Mouse (Mus musculus): ENCODE data around the gene Lrfn4.

Gene Lrfn4

DNA sequence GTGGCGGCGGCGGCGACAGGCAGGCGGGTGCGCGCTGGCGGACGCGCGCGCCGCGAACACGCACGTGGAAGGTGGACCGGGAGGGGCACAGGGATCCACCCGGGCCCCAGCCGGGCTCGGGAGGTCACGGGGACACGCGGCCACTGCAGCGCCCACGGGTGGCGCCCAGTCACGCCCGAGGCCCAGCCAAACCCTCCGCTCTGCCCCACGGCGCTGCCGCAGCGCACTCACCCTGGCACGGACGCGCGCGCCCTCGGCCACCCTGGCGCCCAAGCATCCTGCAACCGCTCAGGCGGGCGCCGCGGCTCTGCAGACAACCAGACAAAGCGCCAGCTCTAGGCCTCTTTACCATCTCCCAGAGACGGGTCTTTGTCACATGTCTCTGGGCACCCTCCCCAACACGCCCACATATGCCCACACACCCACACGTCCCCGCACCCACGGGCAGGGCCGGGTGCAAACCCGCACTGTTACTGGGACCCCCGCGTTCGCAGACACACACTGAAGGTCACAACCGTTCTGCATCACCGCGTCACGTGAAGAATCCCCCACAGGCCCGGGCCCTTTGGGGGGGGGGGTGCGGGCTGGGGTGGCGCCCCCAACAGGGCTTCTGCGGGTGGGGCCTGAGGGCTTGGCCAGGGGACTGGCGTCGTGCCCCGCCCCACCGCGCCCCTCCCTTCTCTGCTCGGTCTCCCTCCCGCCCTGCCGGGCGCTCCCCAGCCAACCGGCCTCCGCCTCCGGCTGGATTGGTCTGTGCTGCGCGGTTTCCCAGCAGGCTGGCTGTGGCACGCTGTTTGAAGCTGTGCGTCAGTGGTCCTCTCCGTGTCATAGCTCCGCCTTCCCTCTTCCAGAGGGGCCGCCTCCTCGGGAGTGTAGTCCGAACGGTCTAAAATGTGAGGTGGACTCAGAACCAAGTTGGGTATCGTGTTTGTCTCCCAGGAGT, at the start of gene Lrfn4:
Gene Lrfn4, minus strand, starts transcription at position 517 of the 943 bp plus-strand sequence.
- ChIA-PET POLR2A (interaction anchor here (0.5 to 3.1 kb wide), 42 partner anchors 8 to 629 kb away, joined by 3 to 43 read pairs (median 3); partner anchors contain the start of genes Rce1 (in 4 of the 4), Mrpl11 (in 2 of the 4), Acy3 (in 1 of the 4) and Pcx (in 1 of the 4)), CTCF (interaction anchor here (0.5 to 2.3 kb wide), 10 partner anchors 11 to 1304 kb away, joined by 3 to 10 read pairs (median 5); partner anchors contain the start of gene Ankrd13d (in 1 of the 4))

DNA sequence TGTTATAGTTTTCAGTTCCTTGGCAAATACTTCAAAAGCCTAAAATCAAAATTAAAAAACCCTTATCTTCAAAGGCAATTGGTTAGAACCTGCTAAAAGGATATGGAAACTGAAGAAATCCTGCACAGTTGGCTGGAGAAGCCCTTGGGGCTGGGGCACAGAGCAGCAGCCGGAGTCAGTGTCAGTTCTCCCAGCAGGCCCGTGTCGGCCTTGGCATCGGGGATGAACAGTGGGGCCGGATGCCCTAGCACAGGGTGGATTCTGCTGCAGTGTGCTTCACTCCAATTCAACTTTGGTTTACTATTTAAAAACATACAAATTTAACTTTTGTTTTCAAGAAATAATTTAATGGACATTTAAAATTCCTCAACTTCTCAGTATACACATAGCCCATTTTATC, 42.7 kb upstream of the Lrfn4 start:
- ChIA-PET CTCF (no interaction called here), POLR2A (no interaction called here)

DNA sequence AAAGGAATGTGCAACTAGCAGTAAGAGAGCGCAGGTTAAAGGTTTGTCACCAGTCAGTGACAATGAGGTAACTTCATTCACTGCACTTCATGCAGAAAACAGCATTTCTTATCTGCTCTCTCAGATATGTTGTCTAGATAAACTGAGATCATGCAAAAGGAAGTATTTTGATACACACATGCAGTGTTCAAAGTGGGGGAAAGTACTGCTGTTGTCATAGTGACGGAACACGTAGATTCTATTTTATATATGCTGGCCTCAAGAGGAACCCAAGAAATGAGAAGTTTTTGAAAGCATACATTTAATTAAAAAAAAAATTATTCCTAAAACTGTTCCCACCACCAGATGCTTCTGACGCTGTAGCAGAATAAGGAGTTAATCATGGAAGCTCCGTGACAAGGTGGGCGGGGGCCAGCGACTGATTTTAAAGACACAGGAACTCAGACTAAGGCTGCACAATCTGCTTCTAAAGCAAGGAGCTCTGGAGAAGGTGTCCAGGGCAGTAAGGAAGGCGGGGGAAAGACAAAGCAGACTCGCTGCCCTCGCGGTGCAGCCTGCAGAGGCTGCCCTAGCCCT, 31.5 kb upstream of the Lrfn4 start:
- ChIA-PET POLR2A (interaction anchor here in 1 of 4 experiments (0.7 kb wide), 1 partner anchor 297 kb away, joined by 8 read pairs; no protein-coding TSS in a partner anchor), CTCF (interaction anchor here in 2 of 4 experiments (0.6 to 1.1 kb wide), 3 partner anchors 74 to 406 kb away, joined by 3 to 4 read pairs (median 3); no protein-coding TSS in a partner anchor)

GRCm38 (mm10) chr19:4644271-4644670, 28.8 kb upstream of the Lrfn4 start:
- ChIA-PET CTCF (interaction anchor here in 3 of 4 experiments (0.6 to 1.9 kb wide), 18 partner anchors 9 to 410 kb away, joined by 3 to 19 read pairs (median 3); no protein-coding TSS in a partner anchor), POLR2A (interaction anchor here in 2 of 4 experiments (0.6 to 1.6 kb wide), 5 partner anchors 8 to 99 kb away, joined by 3 to 6 read pairs (median 3); no protein-coding TSS in a partner anchor)

- CTCF ChIA-PET, result interaction anchor here (0.6 to 1.5 kb wide), 6 partner anchors 11 to 531 kb away, joined by 3 to 6 read pairs (median 4); partner anchors contain the start of gene Rce1 (in 1 of the 4)
- POLR2A ChIA-PET, result interaction anchor here in 1 of 4 experiments (1.0 to 1.2 kb wide), 2 partner anchors 9 to 20 kb away, joined by 3 read pairs; partner anchors contain the start of gene Lrfn4
Measured at GRCm38 (mm10) chr19:4635986-4636385, 20.5 kb upstream of the Lrfn4 start.

GRCm38 (mm10) chr19:4628819-4629218, 13.4 kb upstream of the Lrfn4 start:
- POLR2A ChIA-PET, result interaction anchor here in 3 of 4 experiments (0.5 to 1.4 kb wide), 4 partner anchors 13 to 183 kb away, joined by 3 to 4 read pairs (median 3); partner anchors contain the start of genes Gm21992 (in 1 of the 3), Lrfn4 (in 1 of the 3) and Rbm14 (in 1 of the 3)
- CTCF ChIA-PET, result interaction anchor here in 3 of 4 experiments (0.5 to 1.8 kb wide), 15 partner anchors 9 to 249 kb away, joined by 3 to 7 read pairs (median 4); partner anchors contain the start of genes Lrfn4 (in 1 of the 3) and Zdhhc24 (in 1 of the 3)

DNA sequence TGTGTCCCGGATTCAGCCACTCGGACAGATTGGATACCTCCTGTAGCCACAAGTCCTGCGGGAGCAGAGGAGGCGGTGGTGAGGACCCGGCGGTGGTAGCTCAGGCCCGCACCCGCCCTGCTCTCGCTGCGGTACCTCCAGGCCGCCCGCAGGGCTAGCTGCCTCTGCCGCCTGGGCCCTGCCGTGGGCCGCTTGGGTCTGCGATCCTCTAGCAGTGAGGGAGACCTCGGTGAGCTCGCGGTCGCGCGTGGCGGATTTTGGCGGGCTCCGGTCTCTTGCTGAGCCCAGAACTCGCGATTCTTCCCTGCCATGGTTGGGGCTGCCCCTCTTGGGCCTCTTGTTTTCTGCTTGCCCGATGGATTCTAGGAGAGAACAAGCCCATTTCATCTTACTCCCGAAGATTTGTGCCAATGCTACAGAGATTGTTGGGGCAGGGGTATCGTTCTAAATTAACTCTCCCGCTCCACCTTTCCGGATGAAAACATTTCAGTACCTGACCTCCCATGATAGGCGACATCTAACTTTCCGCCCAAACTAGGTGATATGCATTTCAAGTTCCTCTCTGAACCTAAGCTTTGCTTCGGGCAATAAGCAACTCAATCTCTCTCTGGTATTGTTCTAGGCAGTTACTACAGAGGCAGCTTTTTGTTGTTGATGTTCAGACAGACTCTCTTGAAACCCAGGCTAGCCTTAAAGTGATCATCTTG, 10.5 kb upstream of the Lrfn4 start:
- ChIA-PET CTCF (interaction anchor here in 3 of 4 experiments (0.5 to 2.3 kb wide), 19 partner anchors 8 to 1418 kb away, joined by 3 to 10 read pairs (median 4); partner anchors contain the start of gene Klc2 (in 1 of the 3)), POLR2A (interaction anchor here (0.6 to 3.4 kb wide), 53 partner anchors 9 to 580 kb away, joined by 3 to 43 read pairs (median 4); partner anchors contain the start of genes Lrfn4 (in 3 of the 4), Pcx (in 2 of the 4), Rbm14 (in 2 of the 4) and Sptbn2 (in 2 of the 4))

GRCm38 (mm10) chr19:4625179-4625828, 9.8 kb upstream of the Lrfn4 start, which contains the start of gene Rce1:
Gene Rce1, minus strand, starts transcription at chr19:4625641.
- ChIA-PET POLR2A (interaction anchor here (0.6 to 3.4 kb wide), 63 partner anchors 9 to 579 kb away, joined by 3 to 43 read pairs (median 4); partner anchors contain the start of genes Lrfn4 (in 3 of the 4), Gm960 (in 2 of the 4), Pcx (in 2 of the 4) and Rbm14 (in 2 of the 4)), CTCF (interaction anchor here in 3 of 4 experiments (0.5 to 1.9 kb wide), 17 partner anchors 8 to 493 kb away, joined by 3 to 9 read pairs (median 3); partner anchors contain the start of gene Klc2 (in 1 of the 3))

GRCm38 (mm10) chr19:4624406-4625178, 9.1 kb upstream of the Lrfn4 start:
- ChIA-PET CTCF (interaction anchor here in 3 of 4 experiments (0.5 to 1.9 kb wide), 13 partner anchors 8 to 494 kb away, joined by 3 to 6 read pairs (median 3); partner anchors contain the start of gene Klc2 (in 1 of the 3)), POLR2A (interaction anchor here in 3 of 4 experiments (0.6 to 3.4 kb wide), 51 partner anchors 8 to 494 kb away, joined by 3 to 43 read pairs (median 4); partner anchors contain the start of genes Lrfn4 (in 3 of the 3), Pcx (in 2 of the 3), Rbm14 (in 2 of the 3) and Sptbn2 (in 2 of the 3))

DNA sequence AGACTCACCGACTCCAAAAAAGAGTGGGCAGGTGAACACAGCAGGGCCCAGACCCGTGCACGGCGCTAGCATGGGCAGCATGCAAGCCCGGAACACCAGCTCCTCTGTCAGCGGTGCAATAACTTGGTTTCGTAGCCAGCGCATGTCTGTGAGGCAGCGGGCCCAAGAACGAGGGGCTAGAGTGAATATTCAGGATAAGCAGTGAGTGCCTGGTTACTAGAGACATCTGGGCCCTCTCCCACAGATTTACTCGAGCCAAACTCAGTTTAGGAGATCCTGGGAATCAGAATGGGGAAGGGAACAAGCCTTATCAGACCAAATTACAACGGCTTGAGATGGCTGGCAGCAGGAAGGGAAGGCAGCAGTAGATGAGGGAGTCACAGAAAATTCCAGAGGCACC, 8.5 kb upstream of the Lrfn4 start:
- POLR2A ChIA-PET, result interaction anchor here in 2 of 4 experiments (0.6 to 2.0 kb wide), 5 partner anchors 8 to 119 kb away, joined by 3 to 7 read pairs (median 3); partner anchors contain the start of genes Gm960 (in 1 of the 2) and Lrfn4 (in 1 of the 2)
- CTCF ChIA-PET, result no interaction called here

DNA sequence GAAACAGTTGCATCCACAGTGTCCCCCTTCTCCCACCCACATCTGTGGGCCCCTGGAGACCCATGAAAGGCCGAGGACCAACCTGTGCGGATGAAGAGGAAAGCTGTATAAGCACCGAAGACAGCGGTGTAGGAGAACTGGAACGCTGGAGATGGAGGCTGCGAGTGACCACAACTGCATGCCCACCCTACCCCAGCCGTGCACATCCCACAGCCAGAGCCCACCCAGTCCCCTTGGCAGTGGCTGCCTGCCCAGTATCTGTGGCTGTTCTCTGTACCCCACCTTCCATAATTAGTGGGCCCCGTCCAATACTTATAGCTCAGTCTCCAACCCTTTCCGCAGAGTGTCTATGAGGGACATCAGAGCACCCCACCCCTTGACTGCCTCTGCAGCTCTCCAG, 8.0 kb upstream of the Lrfn4 start:
- POLR2A ChIA-PET, result interaction anchor here in 3 of 4 experiments (0.5 to 0.9 kb wide), 4 partner anchors 8 to 120 kb away, joined by 3 to 4 read pairs (median 3); partner anchors contain the start of gene Lrfn4 (in 2 of the 3)
- CTCF ChIA-PET, result interaction anchor here in 1 of 4 experiments (0.7 kb wide), 1 partner anchor 126 kb away, joined by 4 read pairs; no protein-coding TSS in a partner anchor

- CTCF ChIA-PET, result interaction anchor here in 1 of 4 experiments (0.6 to 0.7 kb wide), 2 partner anchors 121 to 125 kb away, joined by 3 to 4 read pairs; no protein-coding TSS in a partner anchor
- POLR2A ChIA-PET, result interaction anchor here in 2 of 4 experiments (0.5 to 1.0 kb wide), 3 partner anchors 19 to 527 kb away, joined by 3 to 5 read pairs (median 3); no protein-coding TSS in a partner anchor
Measured at GRCm38 (mm10) chr19:4622780-4623179, 7.3 kb upstream of the Lrfn4 start.

GRCm38 (mm10) chr19:4620721-4621120, 5.3 kb upstream of the Lrfn4 start:
- CTCF ChIA-PET, result no interaction called here
- POLR2A ChIA-PET, result no interaction called here

GRCm38 (mm10) chr19:4619461-4619860, 4.0 kb upstream of the Lrfn4 start:
- ChIA-PET POLR2A (no interaction called here), CTCF (interaction anchor here in 3 of 4 experiments (0.5 to 1.5 kb wide), 5 partner anchors 15 to 310 kb away, joined by 3 to 8 read pairs (median 3); no protein-coding TSS in a partner anchor)

GRCm38 (mm10) chr19:4618183-4618582, 2.7 kb upstream of the Lrfn4 start:
- ChIA-PET CTCF (interaction anchor here (0.5 to 1.5 kb wide), 23 partner anchors 8 to 435 kb away, joined by 3 to 8 read pairs (median 4); partner anchors contain the start of gene Pcx (in 1 of the 4)), POLR2A (interaction anchor here in 3 of 4 experiments (0.6 to 1.5 kb wide), 8 partner anchors 14 to 521 kb away, joined by 3 to 6 read pairs (median 3); partner anchors contain the start of genes Pcx (in 2 of the 3) and Cdk2ap2 (in 1 of the 3))
